ENCODE assay signal across 8 mouse cellular contexts in the genomic region with DNA sequence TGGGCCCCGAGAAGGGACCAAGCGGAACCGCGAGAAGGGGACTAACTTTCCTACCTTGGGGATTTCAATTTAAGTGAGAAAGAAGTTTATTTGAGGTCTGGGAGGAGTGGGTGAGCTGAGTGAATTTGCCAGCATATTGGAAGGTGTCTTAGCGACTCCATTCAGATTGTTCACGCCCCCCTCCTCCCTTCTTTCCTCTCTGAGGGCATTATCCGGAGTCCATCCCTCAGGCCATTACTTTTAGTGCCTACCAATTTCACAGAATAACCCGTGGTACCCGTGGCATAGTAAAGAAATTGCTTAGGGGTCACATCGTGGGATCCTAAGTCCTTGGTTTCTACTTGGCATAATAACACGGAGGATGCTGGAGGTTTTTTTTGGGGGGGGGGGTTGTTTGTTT. TPM values are rescaled to one million over a fixed set of nuclear protein-coding genes. Genes with fewer than 3 reads are reported as not detected.
DNase-seq lines count a peak whose midpoint lies in the region; ATAC-seq and TF ChIP-seq lines count a peak whose summit lies in the region.

No protein-coding gene starts in this region.

- dilution Hi-C loops in CH12.LX (cut with MboI; ENCODE audit: extremely low pct_ligation_motif_present, extremely low pct_unique_long_range_greater_than_20kb, low sequenced_read_pairs), result no loop called here

- H3K9ac ChIP-seq in heart, embryonic 11.5 days (ENCODE audit: low read depth, low read length), result peak overlapping the region; percentile 86
- H3K9ac ChIP-seq in CH12.LX (ENCODE audit: insufficient read depth, low read depth), result peak overlapping the region; percentile 74
- H3K9ac ChIP-seq in forebrain, embryonic 13.5 days, result peak overlapping the region; percentile 94
- H3K9ac ChIP-seq in liver, embryonic 14.5 days (replicated peaks), result peak overlapping the region; percentile 96

- no peak for DNase-seq in heart, adult 11 months
- DNase-seq in CH12.LX (ENCODE audit: extremely low read depth), result no peak
- no peak for DNase-seq in liver, embryonic 14.5 days (ENCODE audit: low read depth in 3 of 3, low spot score in 3 of 3)
- DNase-seq in right cerebral cortex, postnatal 25 days, result no peak
- no peak for DNase-seq in adrenal gland, postnatal 36 days

- H3K9me3 ChIP-seq in heart, embryonic 11.5 days (replicated peaks; ENCODE audit: control insufficient read depth, low read length), result no peaks in the 10 kb centered on the region
- no peaks in the 10 kb centered on the region for H3K9me3 ChIP-seq in CH12.LX (replicated peaks; ENCODE audit: low read length)
- H3K9me3 ChIP-seq in forebrain, embryonic 13.5 days (replicated peaks), result no peaks in the 10 kb centered on the region
- no peaks in the 10 kb centered on the region for H3K9me3 ChIP-seq in liver, embryonic 14.5 days (ENCODE audit: control insufficient read depth, low read length)

- H3K4me3 ChIP-seq in heart, embryonic 11.5 days (ENCODE audit: low read depth, low read length), result peak overlapping the region; percentile 82
- H3K4me3 ChIP-seq in CH12.LX (replicated peaks in 1 of 3; ENCODE audit: low read depth in 2 of 3, low read length in 2 of 3, poor library complexity in 1 of 3), result peak overlapping the region; percentile 70 to 94 (median 93)
- peak overlapping the region; percentile 92 for H3K4me3 ChIP-seq in forebrain, embryonic 13.5 days
- peak overlapping the region; percentile 62 to 93 for H3K4me3 ChIP-seq in liver, embryonic 14.5 days (ENCODE audit: insufficient read depth in 1 of 2, low read depth in 2 of 2, low read length in 2 of 2)

- no peak for ATAC-seq in heart, embryonic 11.5 days (replicated peaks; ENCODE audit: insufficient number of reproducible peaks, low FRiP score, low TSS enrichment)
- no peak for ATAC-seq in forebrain, embryonic 13.5 days
- no peak for ATAC-seq in liver, embryonic 14.5 days (ENCODE audit: insufficient read depth)
- ATAC-seq in erythroid progenitor cell, adult 5-6 weeks (replicated peaks; ENCODE audit: low FRiP score, poor library complexity, severe bottlenecking), result no peak

- H3K4me2 ChIP-seq in heart, embryonic 11.5 days, result peak overlapping the region; percentile 99
- H3K4me2 ChIP-seq in CH12.LX (ENCODE audit: insufficient read depth, low read depth, poor library complexity, severe bottlenecking), result peak overlapping the region; percentile 52; the same call in 1 of the 2 replicates
- H3K4me2 ChIP-seq in forebrain, embryonic 13.5 days, result peak overlapping the region; percentile 91
- H3K4me2 ChIP-seq in liver, embryonic 14.5 days (ENCODE audit: low read depth), result peak overlapping the region; percentile 81

- peak overlapping the region; percentile 89 for H3K27ac ChIP-seq in heart, embryonic 11.5 days (ENCODE audit: low read depth, low read length)
- H3K27ac ChIP-seq in CH12.LX (ENCODE audit: insufficient read depth, low read depth), result no peak overlapping the region
- peak overlapping the region; percentile 91 for H3K27ac ChIP-seq in forebrain, embryonic 13.5 days
- H3K27ac ChIP-seq in liver, embryonic 14.5 days, result peak overlapping the region; percentile 46

- TF ChIP-seq CTCF in CH12.LX (conservative IDR thresholded peaks at IDR 0.05 in 1 of 2, IDR thresholded peaks at IDR 0.05 in 1 of 2; ENCODE audit: low read depth in 2 of 2, low read length in 2 of 2), result no peak
- no peak for TF ChIP-seq CTCF in liver, embryonic 14.5 days (IDR thresholded peaks at IDR 0.05; ENCODE audit: low read depth)

- peaks cover 15% of the 10 kb centered on the region for H3K27me3 ChIP-seq in heart, embryonic 11.5 days (ENCODE audit: control insufficient read depth, insufficient read depth, low read length)
- no peaks in the 10 kb centered on the region for H3K27me3 ChIP-seq in CH12.LX (replicated peaks)
- 0 out of 2 replicates have a peak, but pooled peaks cover 3% of the 10 kb centered on the region for H3K27me3 ChIP-seq in forebrain, embryonic 13.5 days
- peaks cover under 1% of the 10 kb centered on the region for H3K27me3 ChIP-seq in liver, embryonic 14.5 days (ENCODE audit: control insufficient read depth, insufficient read depth, low read length)

- no peak for TF ChIP-seq POLR2A in CH12.LX (IDR thresholded peaks at IDR 0.05; ENCODE audit: low read depth, low read length)

- peaks cover 15% of the 10 kb centered on the region for H3K4me1 ChIP-seq in heart, embryonic 11.5 days (ENCODE audit: control insufficient read depth, insufficient read depth, low read length)
- peaks cover 5 to 23% of the 10 kb centered on the region in 2 experiments; a peak in 3 of 4 replicates for H3K4me1 ChIP-seq in CH12.LX (ENCODE audit: control insufficient read depth in 1 of 2, insufficient read depth in 2 of 2)
- H3K4me1 ChIP-seq in forebrain, embryonic 13.5 days, result peaks cover 38% of the 10 kb centered on the region
- peaks cover 2 to 9% of the 10 kb centered on the region in 2 experiments for H3K4me1 ChIP-seq in liver, embryonic 14.5 days (replicated peaks; ENCODE audit: control insufficient read depth in 2 of 2, insufficient read depth in 2 of 2, low read length in 1 of 2)

- no peak for TF ChIP-seq EP300 in CH12.LX (IDR thresholded peaks at IDR 0.05; ENCODE audit: low read length)
- TF ChIP-seq EP300 in liver, embryonic 14.5 days (IDR thresholded peaks at IDR 0.05; ENCODE audit: low read depth), result no peak

- in situ Hi-C loops in CH12.LX (cut with MboI; ENCODE audit: low pct_ligation_motif_present, low pct_unique_long_range_greater_than_20kb, low sequenced_read_pairs), result no loop called here

- 5% methylated on average over 11 of the region's 11 CpGs for WGBS in heart, embryonic 11.5 days (ENCODE audit: insufficient replicate concordance)
- 4% methylated on average over 11 of the region's 11 CpGs for WGBS in forebrain, embryonic 13.5 days
- 7% methylated on average over 11 of the region's 11 CpGs for WGBS in liver, embryonic 14.5 days (ENCODE audit: insufficient replicate concordance)

- H3K36me3 ChIP-seq in heart, embryonic 11.5 days (ENCODE audit: control insufficient read depth, insufficient read depth, low read length), result no peaks in the 10 kb centered on the region
- H3K36me3 ChIP-seq in CH12.LX (replicated peaks in 1 of 2; ENCODE audit: control insufficient read depth in 1 of 2, insufficient read depth in 1 of 2, low read length in 1 of 2), result no peaks in the 10 kb centered on the region
- no peaks in the 10 kb centered on the region for H3K36me3 ChIP-seq in forebrain, embryonic 13.5 days (ENCODE audit: poor library complexity, severe bottlenecking)
- no peaks in the 10 kb centered on the region for H3K36me3 ChIP-seq in liver, embryonic 14.5 days (replicated peaks; ENCODE audit: control insufficient read depth, insufficient read depth, low read depth)

- H3K79me2 ChIP-seq in CH12.LX (replicated peaks; ENCODE audit: control insufficient read depth, extremely low read depth, insufficient read depth, poor library complexity, severe bottlenecking), result peaks cover 29% of the 10 kb centered on the region

- no peak for TF ChIP-seq RAD21 in CH12.LX (IDR thresholded peaks at IDR 0.05; ENCODE audit: low read depth, low read length)

TF ChIP-seq in CH12.LX, 34 proteins besides CTCF, POLR2A, EP300 and RAD21:
- TF ChIP-seq USF2 (conservative IDR thresholded peaks at IDR 0.05; ENCODE audit: low read depth, low read length) (no peak), NELFE (IDR thresholded peaks at IDR 0.05; ENCODE audit: low read depth, low read length) (no peak), ELF1 (IDR thresholded peaks at IDR 0.05; ENCODE audit: low read depth, low read length) (no peak), ZMIZ1 (IDR thresholded peaks at IDR 0.05; ENCODE audit: low read depth, low read length) (no peak), RCOR1 (conservative IDR thresholded peaks at IDR 0.05; ENCODE audit: low read depth, low read length) (no peak), SIN3A (IDR thresholded peaks at IDR 0.05; ENCODE audit: low read length) (no peak), MAZ (IDR thresholded peaks at IDR 0.05; ENCODE audit: low read depth, low read length) (no peak), JUND (conservative IDR thresholded peaks at IDR 0.05; ENCODE audit: low read depth, low read length) (no peak), MAFK (IDR thresholded peaks at IDR 0.05; ENCODE audit: insufficient replicate concordance, low read length) (no peak), E2F4 (IDR thresholded peaks at IDR 0.05; ENCODE audit: insufficient replicate concordance, low read depth, low read length) (no peak), TBP (conservative IDR thresholded peaks at IDR 0.05; ENCODE audit: low read depth, low read length) (no peak), NRF1 (IDR thresholded peaks at IDR 0.05; ENCODE audit: low read depth, low read length) (no peak), ZKSCAN1 (IDR thresholded peaks at IDR 0.05; ENCODE audit: borderline replicate concordance, low read depth, low read length) (no peak), CHD2 (IDR thresholded peaks at IDR 0.05; ENCODE audit: low read length) (no peak)

RNA-seq across cellular contexts. Expression of a gene that starts 0.7 kb away (rescaled TPM):
- polyA plus RNA-seq in heart, embryonic 11.5 days (2014; fragmentation: Nextera tagmentation; extraction: Ambion mirVana), result 10.5 and 12.1 TPM in 2 replicates
- total RNA-seq in CH12.LX (2012; rRNA removed), result 14.5 and 15.7 TPM in 2 replicates
- total RNA-seq in CH12.LX (2014; rRNA removed), result 20.2 and 21.4 TPM in 2 replicates
- polyA plus RNA-seq in CH12.LX (2012; ENCODE audit: insufficient read length, low read depth), result 19.9 and 22.8 TPM in 2 replicates
- 8.4 and 9.4 TPM in 2 replicates for polyA plus RNA-seq in forebrain, embryonic 13.5 days (2015; fragmentation: Nextera tagmentation; extraction: Ambion mirVana)
- polyA plus RNA-seq in liver, embryonic 14.5 days (2012; rRNA removed), result 2.8 and 4.0 TPM in 2 replicates
- polyA plus RNA-seq in liver, embryonic 14.5 days (2014; fragmentation: Nextera tagmentation; extraction: Ambion mirVana), result 4.7 and 5.5 TPM in 2 replicates
- total RNA-seq in erythroid progenitor cell, adult 5-6 weeks (2015; ENCODE audit: low replicate concordance), result 41.8 and 55.3 TPM in 2 replicates
- 51.1 and 56.0 TPM in 2 replicates for total RNA-seq in erythroid progenitor cell, adult 5-6 weeks (2017; ENCODE audit: low replicate concordance)
- 10 to 100 TPM; 35.6 to 38.8 TPM for total RNA-seq in adrenal gland, postnatal 36 days (2021)

RNA-seq across cellular contexts. Expression of a gene that starts 24.2 kb away (rescaled TPM):
- polyA plus RNA-seq in heart, embryonic 11.5 days (2014; fragmentation: Nextera tagmentation; extraction: Ambion mirVana), result 24.2 and 35.1 TPM in 2 replicates
- total RNA-seq in CH12.LX (2012; rRNA removed) (329 and 567 TPM in 2 replicates), CH12.LX (2014; rRNA removed) (1,801 and 1,885 TPM in 2 replicates)
- polyA plus RNA-seq in CH12.LX (2012; ENCODE audit: insufficient read length, low read depth), result 2,237 and 3,509 TPM in 2 replicates
- 5.0 and 7.9 TPM in 2 replicates for polyA plus RNA-seq in forebrain, embryonic 13.5 days (2015; fragmentation: Nextera tagmentation; extraction: Ambion mirVana)
- polyA plus RNA-seq in liver, embryonic 14.5 days (2012; rRNA removed), result 113 and 165 TPM in 2 replicates
- 31.8 and 35.3 TPM in 2 replicates for polyA plus RNA-seq in liver, embryonic 14.5 days (2014; fragmentation: Nextera tagmentation; extraction: Ambion mirVana)
- 168 and 202 TPM in 2 replicates for total RNA-seq in erythroid progenitor cell, adult 5-6 weeks (2015; ENCODE audit: low replicate concordance)
- total RNA-seq in erythroid progenitor cell, adult 5-6 weeks (2017; ENCODE audit: low replicate concordance), result 155 and 186 TPM in 2 replicates
- 100 to 1,000 TPM; 636 to 846 TPM for total RNA-seq in adrenal gland, postnatal 36 days (2021)

Comparison
In these comparisons a context has a peak if more than half of its experiments do, and no peak if none do; other contexts are left out.
1. RNA of a gene that starts 24.2 kb away (polyA plus RNA-seq): 2,237 to 3,509 TPM in CH12.LX; 31.8 to 165 TPM in liver, embryonic 14.5 days, 24.2 to 35.1 TPM in heart, embryonic 11.5 days and 5.0 to 7.9 TPM in forebrain, embryonic 13.5 days; every median in the first group is over 10 times any median in the second.
2. Peak in every context shown above with its lines, with median percentiles within 50 percentile points of each other: H3K4me2 ChIP-seq, H3K4me3 ChIP-seq and H3K9ac ChIP-seq.